Mouse (Mus musculus): ENCODE results near the gene Btbd2. TPM values are rescaled to one million over a fixed set of nuclear protein-coding genes. Genes with fewer than 3 reads are reported as not detected.

Btbd2 gene
- polyA plus RNA-seq, 3 experiments from 2014 or later, result 3.4 to 10.4 (median 9.2) TPM

- ATAC-seq, result no peak
Measured at GRCm38 (mm10) chr10:80604988-80605387, 51.9 kb downstream of the Btbd2 start.

- ATAC-seq, result no peak
Measured at GRCm38 (mm10) chr10:80604001-80604509, 52.8 kb downstream of the Btbd2 start.

GRCm38 (mm10) chr10:80603364-80603763 is 53.5 kb downstream of the Btbd2 start:
- peak; percentile 4 for ATAC-seq

GRCm38 (mm10) chr10:80602698-80603325 is 54.1 kb downstream of the Btbd2 start, which contains the start of the genes Scamp4 and Adat3:
TSS of gene Scamp4 (plus strand) at chr10:80602872.
TSS of gene Adat3 (plus strand) at chr10:80602880.
- ATAC-seq, result peak; percentile 85

- ATAC-seq, result no peak
Measured at GRCm38 (mm10) chr10:80596318-80596717, 60.6 kb downstream of the Btbd2 start.

Other genes with a start within 250 kb of the Btbd2 start
- 1 to 10 TPM; 6.7 to 8.2 (median 7.9) TPM for gene Tcf3, start 223.4 kb downstream of the Btbd2 start, polyA plus RNA-seq (2017; shearing (Covaris generic))
- not detected for gene Onecut3, start 162.2 kb downstream of the Btbd2 start, polyA plus RNA-seq (2017; shearing (Covaris generic))
- not detected for gene Atp8b3, start 117.9 kb downstream of the Btbd2 start, polyA plus RNA-seq (2017; shearing (Covaris generic))
- 10 to 100 TPM; 11.3 to 18.6 (median 14.9) TPM for gene Rexo1, start 95.5 kb downstream of the Btbd2 start, polyA plus RNA-seq (2017; shearing (Covaris generic))
- 1 to 10 TPM; 6.3 to 7.1 (median 6.8) TPM for gene Klf16, start 79.8 kb downstream of the Btbd2 start, polyA plus RNA-seq (2017; shearing (Covaris generic))
- 10 to 100 TPM in 2 of 3 experiments, 1 to 10 TPM in 1; 8.6 to 12.0 (median 11.4) TPM for gene Abhd17a, start 66.7 kb downstream of the Btbd2 start, polyA plus RNA-seq (2017; shearing (Covaris generic))
- gene Scamp4, start 54.2 kb downstream of the Btbd2 start, polyA plus RNA-seq (2017; shearing (Covaris generic)), result 100 to 1,000 TPM in 2 of 3 experiments, 10 to 100 TPM in 1; 96.2 to 110 (median 108) TPM
- 1 to 10 TPM; 2.6 to 4.2 (median 3.1) TPM for gene Adat3, start 54.2 kb downstream of the Btbd2 start, polyA plus RNA-seq (2017; shearing (Covaris generic))
- 1 to 10 TPM; 5.3 to 8.4 (median 8.3) TPM for gene Gm49322, start 51.0 kb downstream of the Btbd2 start, polyA plus RNA-seq (2017; shearing (Covaris generic))
- gene Csnk1g2, start 34.2 kb downstream of the Btbd2 start, polyA plus RNA-seq (2017; shearing (Covaris generic)), result 10 to 100 TPM; 11.7 to 16.3 (median 13.2) TPM
- gene Mknk2, start 21.0 kb upstream of the Btbd2 start, polyA plus RNA-seq (2017; shearing (Covaris generic)), result 10 to 100 TPM; 50.3 to 61.4 (median 50.9) TPM
- 100 to 1,000 TPM; 190 to 248 (median 240) TPM for gene Mob3a, start 44.9 kb upstream of the Btbd2 start, polyA plus RNA-seq (2017; shearing (Covaris generic))
- gene Izumo4, start 45.1 kb upstream of the Btbd2 start, polyA plus RNA-seq (2017; shearing (Covaris generic)), result 100 to 1,000 TPM in 2 of 3 experiments, 10 to 100 TPM in 1; 71.4 to 109 (median 107) TPM
- gene Ap3d1, start 85.2 kb upstream of the Btbd2 start, polyA plus RNA-seq (2017; shearing (Covaris generic)), result 10 to 100 TPM; 20.9 to 33.0 (median 29.8) TPM
- 10 to 100 TPM; 10.9 to 23.4 (median 15.3) TPM for gene Dot1l, start 98.1 kb upstream of the Btbd2 start, polyA plus RNA-seq (2017; shearing (Covaris generic))
- gene Sf3a2, start 141.1 kb upstream of the Btbd2 start, polyA plus RNA-seq (2017; shearing (Covaris generic)), result 10 to 100 TPM; 12.1 to 22.6 (median 17.8) TPM
- 100 to 1,000 TPM; 127 to 149 (median 146) TPM for gene Plekhj1, start 141.6 kb upstream of the Btbd2 start, polyA plus RNA-seq (2017; shearing (Covaris generic))
- gene Amh, start 148.2 kb upstream of the Btbd2 start, polyA plus RNA-seq (2017; shearing (Covaris generic)), result not detected
- gene Jsrp1, start 156.4 kb upstream of the Btbd2 start, polyA plus RNA-seq (2017; shearing (Covaris generic)), result not detected
- 1,000 to 10,000 TPM; 1,680 to 2,431 (median 2,240) TPM for gene Oaz1, start 169.6 kb upstream of the Btbd2 start, polyA plus RNA-seq (2017; shearing (Covaris generic))
- gene Lingo3, start 187.0 kb upstream of the Btbd2 start, polyA plus RNA-seq (2017; shearing (Covaris generic)), result not detected
- gene Lsm7, start 198.1 kb upstream of the Btbd2 start, polyA plus RNA-seq (2017; shearing (Covaris generic)), result 100 to 1,000 TPM; 144 to 210 (median 202) TPM
- gene Sppl2b, start 198.2 kb upstream of the Btbd2 start, polyA plus RNA-seq (2017; shearing (Covaris generic)), result 10 to 100 TPM in 2 of 3 experiments, 1 to 10 TPM in 1; 9.6 to 15.0 (median 12.1) TPM
- gene Tmprss9, start 214.8 kb upstream of the Btbd2 start, polyA plus RNA-seq (2017; shearing (Covaris generic)), result not detected
- 100 to 1,000 TPM; 207 to 260 (median 248) TPM for gene Timm13, start 243.9 kb upstream of the Btbd2 start, polyA plus RNA-seq (2017; shearing (Covaris generic))

Data from inflammation-experienced regulatory T-cells, adult 6 months (primary cell).